Mouse (Mus musculus) hindlimb bud, embryonic 11.5 days (tissue): ENCODE results near the gene Otor.

ENCODE experiments used
- DNase-seq: peaks from one replicate; pipeline ENCODE4 v3.0.0-alpha.2; 2012; ENCODE audit warnings: low read depth, low spot score; ENCODE audit errors: extremely low spot score

The Otor gene

DNA sequence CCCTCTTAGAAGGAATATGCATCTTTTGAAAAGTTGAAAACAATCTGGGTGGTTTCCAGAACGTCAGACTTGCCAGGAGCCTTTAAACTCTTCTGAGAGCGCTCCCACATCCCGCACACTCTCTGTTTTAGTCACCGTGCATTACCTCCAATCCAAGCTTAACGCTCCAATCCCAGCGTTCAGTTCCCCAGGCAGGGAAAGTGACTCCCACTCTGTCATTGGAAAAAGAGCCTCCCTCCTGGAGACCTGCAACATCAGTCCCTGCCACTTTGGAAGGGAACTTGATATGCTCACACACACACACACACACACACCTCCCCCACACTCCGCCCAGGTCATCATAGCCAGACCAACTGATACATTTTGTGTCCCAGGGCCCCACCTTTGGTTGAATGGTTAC is 39.9 kb downstream of the Otor start:
- DNase-seq: no peak

- no peak for DNase-seq
These were observed 52.9 kb downstream of the Otor start for GRCm38 (mm10) chr2:143131098-143131646.
